Mouse (Mus musculus): ENCODE data around the gene Kif5a.

DNA sequence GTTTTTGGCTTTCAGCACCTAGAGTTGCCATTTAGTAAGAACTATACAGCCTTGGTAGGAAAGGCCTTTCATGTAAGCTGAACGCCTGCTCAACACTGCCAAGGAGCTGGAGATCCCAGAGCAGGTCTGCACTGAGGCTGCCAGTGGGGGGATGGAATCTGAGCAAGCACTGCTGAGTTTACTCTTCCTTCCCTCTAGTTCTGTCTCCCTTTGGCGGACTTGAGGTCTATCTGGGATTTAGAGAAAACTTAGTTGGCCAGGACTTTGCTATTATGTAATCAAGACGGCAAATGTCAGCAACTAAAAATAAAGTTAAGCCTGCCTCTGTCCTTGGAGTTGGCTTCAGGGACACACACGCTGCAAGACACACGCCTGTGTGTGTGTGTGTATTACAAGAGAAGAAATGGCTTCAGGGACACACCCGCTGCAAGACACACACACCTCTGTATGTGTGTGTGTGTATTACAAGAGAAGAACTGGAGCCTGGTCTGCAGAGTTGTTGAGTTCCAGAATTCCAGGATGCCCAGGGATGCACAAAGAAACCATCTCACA, 29.9 kb upstream of the Kif5a start:
- TF ChIP-seq EP300 (IDR thresholded peaks at IDR 0.05; ENCODE audit: low read depth) = no peak
- TF ChIP-seq CTCF (IDR thresholded peaks at IDR 0.05; ENCODE audit: low read depth) = no peak

All from liver, embryonic 14.5 days (tissue).